Mouse (Mus musculus) bone marrow macrophage, adult 2 months (primary cell): ENCODE results near the gene Nfix.

Source experiments
- CTCF ChIP-seq: IDR thresholded peaks from 2 replicates; pipeline ENCODE4 v1.5.1; 2012; ENCODE audit warnings: low read depth, mild to moderate bottlenecking, low read length, moderate library complexity
- POLR2A ChIP-seq: IDR thresholded peaks from 2 replicates; pipeline ENCODE4 v1.6.1; 2012; ENCODE audit warnings: mild to moderate bottlenecking, low read depth, low read length, borderline replicate concordance

DNA sequence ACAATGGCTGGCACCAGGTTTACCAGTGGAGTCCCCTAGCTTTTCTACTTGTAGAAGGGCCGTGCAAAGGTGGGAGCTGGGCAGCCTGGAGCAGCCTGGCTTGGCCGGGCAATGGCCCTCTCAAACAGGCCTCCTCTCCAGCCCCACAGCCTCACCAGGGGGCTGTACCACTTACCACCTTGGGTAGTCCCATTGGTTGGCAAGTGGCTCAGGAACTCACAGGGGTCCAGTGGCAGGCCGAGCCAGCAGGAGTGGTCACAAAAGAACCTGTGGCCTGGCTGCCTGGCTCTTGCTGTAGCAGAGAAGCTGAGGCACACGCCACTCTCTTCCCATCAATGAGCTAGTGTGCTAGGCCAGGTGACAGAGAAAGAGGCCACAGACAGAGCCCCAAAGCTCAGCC lies 86.0 kb downstream of the Nfix start:
- TF ChIP-seq CTCF = no peak
- TF ChIP-seq POLR2A = no peak
